Mouse (Mus musculus) heart, adult 2 months (tissue): ENCODE data around the gene Ptprh.

ENCODE experiments used
- CTCF ChIP-seq: fragments of 200-600 bp; IDR thresholded peaks from 2 replicates; pipeline ENCODE4 v1.8.1; 2022; ENCODE audit warnings: antibody characterized with exemption, mild to moderate bottlenecking, moderate library complexity
- EP300 ChIP-seq: fragments of 200-500 bp; IDR thresholded peaks from 2 replicates; pipeline ENCODE4 v1.6.1; 2011; ENCODE audit warnings: low read depth, low read length, control low read depth; ENCODE audit not compliant: insufficient read depth
- POLR2A ChIP-seq: fragments of 200-500 bp; IDR thresholded peaks from 2 replicates; pipeline ENCODE4 v1.6.1; 2011; ENCODE audit warnings: mild to moderate bottlenecking, low read depth, low read length, control low read depth; ENCODE audit not compliant: insufficient read depth

DNA sequence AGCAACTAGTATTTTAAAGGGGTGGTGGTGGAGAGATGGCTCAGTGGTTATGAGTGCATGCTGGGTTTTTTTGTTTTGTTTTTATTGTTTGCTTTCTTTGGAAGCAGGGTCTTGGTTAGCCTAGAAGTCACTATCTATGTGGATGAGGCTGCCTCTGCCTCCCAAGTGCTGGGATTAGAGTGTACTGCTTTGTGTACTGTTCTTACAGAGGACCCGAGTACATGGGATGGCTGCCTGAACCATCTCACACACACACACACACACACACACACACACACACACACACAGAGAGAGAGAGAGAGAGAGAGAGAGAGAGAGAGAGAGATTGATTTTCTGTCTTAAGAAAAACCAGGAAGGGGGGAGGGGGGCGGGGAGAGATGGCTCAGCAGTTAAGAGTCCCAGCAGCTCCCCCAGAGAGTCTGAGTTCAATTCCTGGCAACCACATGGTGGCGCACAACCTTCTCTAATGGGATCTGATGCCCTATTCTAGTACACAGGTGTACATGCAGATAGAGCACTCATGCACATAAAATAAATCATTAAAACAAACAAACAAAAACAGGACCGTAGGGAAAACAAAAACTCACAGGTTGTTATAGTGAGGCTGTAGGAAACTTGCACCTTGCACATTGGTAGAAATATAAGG is 19.8 kb upstream of the Ptprh start:
- TF ChIP-seq CTCF (peak; percentile 58), POLR2A (no peak), EP300 (no peak)
